1 mouse cellular context compared by ENCODE assay signal in genomic region chr1:138510566-138510965, GRCm38 (mm10).
TF ChIP-seq lines count a peak whose summit lies in the region.

No protein-coding gene starts in this region.

TF ChIP-seq in CH12.LX, 34 proteins besides CTCF, POLR2A, EP300 and RAD21 (continued from another document):
- no peak for TF ChIP-seq JUN (IDR thresholded peaks at IDR 0.05; ENCODE audit: insufficient read depth, low read depth, low read length)
- TF ChIP-seq BHLHE40 (IDR thresholded peaks at IDR 0.05; ENCODE audit: low read depth, low read length) = peak; percentile 37
- no peak for TF ChIP-seq ELF1 (IDR thresholded peaks at IDR 0.05; ENCODE audit: low read depth, low read length)
- TF ChIP-seq TCF12 (IDR thresholded peaks at IDR 0.05; ENCODE audit: low read depth, low read length) = no peak
- no peak for TF ChIP-seq CHD1 (IDR thresholded peaks at IDR 0.05; ENCODE audit: low read depth, low read length)
- TF ChIP-seq MAX (IDR thresholded peaks at IDR 0.05; ENCODE audit: low read length) = no peak; the same call in 1 of the 2 replicates
- TF ChIP-seq RCOR1 (conservative IDR thresholded peaks at IDR 0.05; ENCODE audit: low read depth, low read length) = no peak
- TF ChIP-seq ETS1 (conservative IDR thresholded peaks at IDR 0.05; ENCODE audit: low read depth, low read length) = 0 out of 2 replicates have a peak, but pooled peaks have one; percentile 13
- TF ChIP-seq CHD2 (IDR thresholded peaks at IDR 0.05; ENCODE audit: low read length) = no peak
- TF ChIP-seq MAFK (IDR thresholded peaks at IDR 0.05; ENCODE audit: insufficient replicate concordance, low read length) = no peak
- TF ChIP-seq GABPA (IDR thresholded peaks at IDR 0.05; ENCODE audit: insufficient replicate concordance, low read depth, low read length) = no peak
